Mouse (Mus musculus) mouse embryonic stem cell (cell line): Measurements from ENCODE around the gene Lpcat2b.

Source experiments
- in situ Hi-C, 2 experiments: fragments of 300-500 bp; cut with MboI; formaldehyde crosslinking; loops; 1 replicate in 1 of 2; 3 replicates in 1 of 2; pipeline ENCODE4 v1.14.3; 2019 to 2020; ENCODE audit warnings: low sequenced_read_pairs in 2 of 2, low pct_unique_long_range_greater_than_20kb in 1 of 2, mixed read lengths in 1 of 2; ENCODE audit not compliant: unreplicated experiment in 1 of 2

The Lpcat2b gene

DNA sequence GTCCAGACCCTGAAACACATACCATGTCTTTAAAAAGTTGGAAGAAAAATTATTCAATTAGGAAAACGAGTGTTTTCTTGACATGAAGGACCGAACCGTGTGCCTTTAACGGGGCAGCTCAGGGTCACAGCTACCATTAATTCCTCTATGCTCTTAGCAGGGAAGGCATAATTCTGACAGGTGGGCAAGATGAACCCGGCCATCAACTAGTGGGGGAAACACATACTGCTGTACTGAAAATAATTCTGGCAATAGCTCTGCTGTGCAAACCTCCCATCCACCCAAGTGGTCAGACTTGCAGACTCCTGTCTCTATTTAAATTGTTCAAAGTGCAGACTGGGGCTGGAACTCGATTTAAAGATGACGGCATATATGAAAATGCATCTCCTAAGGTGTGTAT is 7.0 kb downstream of the Lpcat2b start:
- in situ Hi-C loops: no loop called here

DNA sequence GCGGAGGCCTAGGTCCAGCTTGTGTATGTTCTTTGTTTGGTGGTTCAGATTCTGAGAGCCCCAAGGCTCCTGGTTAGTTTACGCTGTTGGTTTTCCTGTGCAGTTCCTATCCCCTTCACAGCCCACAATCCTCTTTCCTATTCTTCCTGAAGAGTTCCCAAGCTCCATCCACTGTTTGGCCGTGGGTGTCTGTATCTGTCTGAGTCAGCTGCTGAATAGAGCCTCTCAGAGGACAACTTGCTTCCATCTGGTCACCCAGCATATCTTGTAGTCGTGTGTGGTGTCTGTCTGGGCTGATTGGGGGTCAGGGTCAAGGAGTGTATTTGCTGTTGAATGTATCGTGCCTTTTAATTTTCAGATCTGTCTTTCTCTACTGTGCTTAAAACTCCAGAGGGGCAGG is 10.5 kb downstream of the Lpcat2b start:
- in situ Hi-C loops: no loop called here

DNA sequence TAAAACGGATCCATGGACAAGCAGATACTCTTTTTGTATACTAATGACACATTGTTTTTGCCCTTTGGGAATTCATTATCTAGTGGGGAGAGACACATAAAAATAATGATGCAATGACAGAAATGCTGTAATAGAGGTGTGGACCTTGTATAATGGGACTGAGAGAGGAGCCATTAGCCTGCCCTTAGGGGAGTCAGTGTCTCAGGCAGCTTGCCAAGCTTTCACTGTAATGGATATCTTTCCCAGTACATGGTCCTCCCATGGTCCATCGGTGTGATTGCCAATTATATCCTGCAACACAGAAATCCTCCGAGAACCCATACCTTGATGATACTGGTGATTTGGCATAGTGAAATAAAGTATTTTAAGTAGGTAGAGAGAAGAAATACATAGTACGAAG is 12.9 kb downstream of the Lpcat2b start:
- in situ Hi-C loops: no loop called here

DNA sequence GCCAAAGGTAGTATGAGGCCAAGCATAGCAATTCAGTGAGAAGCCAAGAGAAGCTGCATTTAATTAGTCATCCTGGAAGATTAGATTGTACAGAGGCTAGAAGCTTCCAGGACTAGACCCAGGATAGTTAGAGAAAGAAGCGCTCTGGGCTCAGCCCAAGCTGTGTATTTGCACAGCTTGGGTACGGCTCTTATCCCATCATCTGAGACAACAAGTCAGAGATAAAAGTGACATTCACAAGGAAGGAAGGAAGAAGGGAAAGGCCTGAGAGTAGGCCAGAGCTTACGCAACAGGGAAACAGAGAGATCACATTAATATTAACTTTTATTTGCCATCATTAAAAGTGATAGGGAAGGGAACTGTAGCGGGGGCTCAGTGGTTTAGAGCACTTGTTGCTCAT is 16.6 kb downstream of the Lpcat2b start:
- in situ Hi-C loops: no loop called here

DNA sequence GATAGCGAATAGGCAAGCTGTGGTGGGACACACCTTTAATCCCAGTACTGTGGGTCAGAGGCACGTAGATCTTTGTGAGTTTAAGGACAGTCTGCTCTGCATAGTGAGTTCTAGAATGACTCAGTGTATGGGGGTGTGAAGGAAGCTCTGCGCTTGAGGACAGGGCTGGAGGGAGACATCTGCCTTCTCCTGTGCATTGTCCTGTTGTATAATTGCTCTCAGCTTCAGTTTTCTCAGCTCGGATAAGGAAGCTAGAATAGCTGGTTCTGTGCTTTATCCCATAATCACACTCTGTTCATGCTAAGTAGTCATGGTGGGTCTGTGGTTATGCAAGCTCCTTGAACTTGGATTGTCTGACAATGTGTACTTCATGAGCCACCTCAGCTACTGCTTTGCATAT is 17.4 kb downstream of the Lpcat2b start:
- in situ Hi-C loops: no loop called here

DNA sequence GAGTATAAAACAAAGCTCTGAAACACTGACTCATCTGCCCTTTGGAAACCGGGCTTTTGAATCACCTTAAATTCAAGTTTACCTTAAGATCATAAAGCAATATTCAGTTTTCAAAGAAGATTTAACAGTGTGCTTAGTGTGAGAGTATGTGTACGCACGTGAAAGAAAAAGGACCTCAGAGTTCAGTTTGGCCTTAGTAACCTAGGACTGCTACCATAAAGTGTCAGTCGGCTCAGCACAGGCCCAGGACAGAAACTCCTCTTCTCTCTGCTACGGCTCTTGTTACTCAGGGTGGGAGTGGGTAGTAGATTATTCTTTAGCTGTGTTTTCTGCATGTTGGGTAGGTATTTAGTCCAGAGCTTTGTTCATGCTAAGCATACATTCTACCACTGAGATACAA is 18.3 kb downstream of the Lpcat2b start:
- in situ Hi-C loops: no loop called here

DNA sequence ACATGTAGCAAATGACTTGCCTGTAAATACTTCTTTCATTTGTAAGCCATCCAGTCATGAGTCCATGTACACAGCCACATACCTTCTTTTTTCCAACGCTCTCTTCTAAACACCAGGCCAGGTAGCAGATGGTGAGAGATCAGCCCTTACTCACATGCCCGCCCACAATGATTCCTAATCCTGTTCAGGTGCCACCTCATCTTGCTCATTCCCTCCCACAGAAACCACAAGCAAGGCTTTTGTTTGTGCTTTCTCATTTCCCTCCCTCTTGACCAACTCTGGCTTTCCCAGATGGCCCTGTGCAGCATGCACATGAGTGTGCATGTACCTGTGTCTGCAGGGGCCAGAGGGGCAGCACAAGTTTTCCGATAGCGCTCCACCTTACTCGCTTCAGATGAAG is 18.9 kb downstream of the Lpcat2b start:
- in situ Hi-C loops: no loop called here

DNA sequence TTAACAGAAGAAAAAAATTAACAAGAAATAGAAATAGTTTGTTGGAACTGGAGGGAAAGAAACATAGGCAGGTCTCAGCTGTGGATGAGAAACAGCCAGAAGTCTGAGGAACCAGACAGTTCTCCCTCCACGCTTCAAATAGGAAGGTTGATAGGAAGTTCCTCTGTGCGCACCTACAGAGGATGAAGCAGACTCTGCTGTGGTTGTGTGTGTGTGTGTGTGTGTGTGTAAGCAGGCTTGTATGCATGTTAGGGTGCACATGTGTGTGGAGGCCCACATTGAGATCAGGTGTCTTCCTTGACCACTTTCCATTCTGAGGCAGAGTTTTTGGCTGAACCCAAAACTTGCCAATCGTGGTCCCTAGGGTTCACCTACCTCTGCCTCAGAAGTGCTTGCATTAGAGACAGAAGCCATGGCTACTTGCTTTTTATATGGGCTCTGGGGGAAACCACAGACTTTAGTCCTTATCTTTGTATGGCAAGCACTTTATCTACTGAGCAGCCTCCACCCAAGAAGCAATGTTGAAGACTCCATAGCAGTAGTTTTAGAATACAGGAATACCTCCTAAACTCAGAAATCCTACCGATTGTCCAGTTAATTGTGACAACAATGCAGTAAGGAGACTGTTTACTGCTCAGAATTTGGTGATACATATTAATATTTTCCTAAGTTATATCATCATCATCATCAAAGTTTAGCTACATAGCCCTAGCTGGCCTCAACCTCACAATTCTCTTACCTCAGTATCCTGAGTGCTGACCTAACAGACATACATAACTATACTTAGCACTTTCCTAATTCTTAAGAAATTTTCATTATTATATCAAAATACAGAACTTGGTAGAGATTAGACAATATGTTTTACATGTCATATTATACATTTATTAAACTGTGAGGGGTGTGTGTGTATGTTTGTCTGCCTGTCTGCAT is 31.1 kb downstream of the Lpcat2b start:
- in situ Hi-C loops: no loop called here

DNA sequence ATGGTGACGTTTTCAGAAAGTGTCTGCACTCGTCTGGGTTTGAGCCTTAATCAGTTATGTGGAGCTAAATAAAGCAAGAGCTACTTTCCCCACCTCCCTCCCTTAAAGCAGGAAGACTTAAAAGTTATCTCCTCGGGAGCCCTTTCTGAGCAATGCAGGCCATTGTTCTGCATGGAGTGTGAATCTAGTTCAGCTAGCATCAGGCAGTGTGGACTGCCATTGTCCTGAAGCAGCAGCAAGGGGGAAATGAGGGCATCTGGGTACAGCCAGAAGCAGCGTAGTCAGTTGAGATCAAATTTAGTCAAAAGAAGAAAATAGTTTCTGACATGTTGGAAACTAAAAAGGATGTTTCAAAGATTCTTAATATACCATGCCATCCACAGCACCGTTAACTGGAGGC is 35.2 kb downstream of the Lpcat2b start:
- in situ Hi-C loops: no loop called here

DNA sequence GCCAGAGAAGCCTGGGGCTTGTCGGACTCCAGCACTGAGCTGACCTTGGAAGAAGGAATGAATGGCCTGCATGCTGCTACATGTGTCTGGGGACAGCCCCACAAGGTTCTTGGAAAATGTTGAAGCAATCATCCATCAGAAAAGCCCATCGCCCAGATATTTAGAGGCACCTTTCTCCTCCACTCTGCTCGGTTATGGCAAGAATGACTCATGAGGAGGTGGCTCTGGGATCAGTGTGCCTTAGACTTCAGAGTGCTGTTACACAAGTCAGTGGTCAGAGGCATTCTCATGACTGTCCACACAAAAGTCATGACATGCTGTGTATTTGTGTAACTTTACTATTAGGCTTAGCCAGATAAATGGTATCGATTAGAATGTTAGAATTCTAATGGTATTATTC is 35.7 kb downstream of the Lpcat2b start:
- in situ Hi-C loops: no loop called here

DNA sequence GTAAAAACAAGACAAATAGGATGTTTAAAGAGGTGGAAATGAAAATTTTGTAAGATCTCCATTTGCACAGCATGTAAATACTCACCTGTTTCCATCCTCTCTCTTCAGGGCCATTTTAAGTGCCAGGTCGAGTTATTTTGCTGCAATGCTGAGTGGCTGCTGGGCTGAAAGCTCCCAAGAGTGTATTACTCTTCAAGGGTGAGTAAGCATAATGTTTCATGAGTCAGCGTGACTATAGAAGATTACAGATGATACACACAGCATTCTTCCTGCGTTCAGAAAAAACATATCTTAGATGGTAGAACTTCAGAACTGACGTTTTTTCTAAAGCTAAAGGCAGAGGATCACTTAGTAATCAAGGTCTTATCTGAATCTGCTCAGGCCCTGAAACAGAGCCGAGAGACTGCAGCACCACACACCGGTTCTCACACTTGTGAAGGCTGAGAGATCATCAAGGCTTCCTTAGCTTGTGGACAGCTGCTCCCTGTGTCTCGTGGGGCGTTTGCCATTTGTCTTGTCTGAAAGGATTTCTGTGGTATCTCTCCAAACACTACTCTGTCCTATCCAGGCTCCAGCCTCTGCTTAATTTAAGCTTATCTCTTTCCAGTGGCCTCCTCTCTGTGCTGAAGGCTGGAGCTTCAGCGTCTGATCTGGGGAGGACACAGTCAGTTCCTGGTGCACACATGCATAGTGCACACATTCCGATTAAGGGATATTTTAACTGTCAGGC is 39.4 kb downstream of the Lpcat2b start:
- in situ Hi-C loops: no loop called here

DNA sequence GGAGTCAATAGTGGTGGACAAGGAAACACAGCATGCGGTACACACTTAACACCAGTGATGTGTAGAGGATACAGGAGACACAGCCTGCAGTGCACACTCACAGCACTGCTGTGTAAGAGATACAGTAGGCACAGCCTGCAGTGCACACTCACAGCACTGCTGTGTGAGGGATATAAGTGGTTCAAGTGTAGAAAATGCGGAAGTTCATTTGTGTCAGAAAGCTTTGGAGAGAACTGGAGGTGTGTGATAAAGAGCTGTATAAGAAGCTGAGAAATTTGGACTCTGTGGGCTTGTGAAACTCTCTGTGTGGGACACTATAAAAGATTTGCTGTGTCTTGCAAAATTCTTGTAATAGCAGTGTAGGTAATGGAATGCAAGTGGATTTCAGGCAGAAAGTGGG is 48.8 kb downstream of the Lpcat2b start:
- in situ Hi-C loops: no loop called here
